Mouse (Mus musculus): Measurements from ENCODE around the gene Armh4.

DNA sequence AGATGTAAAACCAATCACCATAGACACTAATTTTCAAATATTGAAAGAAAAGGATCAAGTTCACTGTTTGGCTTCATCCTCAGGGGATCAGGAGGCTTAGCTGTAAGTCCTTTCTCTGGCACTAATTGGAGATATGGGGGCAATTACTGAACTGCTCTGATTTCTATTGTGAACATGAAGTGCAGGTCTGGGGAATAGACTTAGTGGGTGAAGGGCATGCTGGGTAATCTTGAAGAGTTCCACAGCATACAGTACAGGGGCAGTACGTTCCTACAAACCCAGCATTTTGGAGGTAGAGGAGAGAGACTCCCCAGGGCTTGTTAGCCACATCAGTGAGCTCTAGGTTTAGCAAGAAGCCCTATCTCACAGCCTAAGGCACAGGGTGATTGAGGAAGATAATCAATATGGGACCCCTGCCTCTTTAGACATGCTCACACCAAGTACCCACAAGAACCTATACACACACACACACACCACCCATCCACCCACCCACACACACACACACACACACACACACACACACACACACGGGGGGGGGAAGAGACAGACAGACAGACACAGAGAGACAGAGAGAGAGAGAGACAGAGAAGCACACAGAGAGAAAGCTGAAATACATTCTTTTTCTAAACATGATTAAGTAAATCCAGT lies 44.6 kb downstream of the Armh4 start:
- TF ChIP-seq CTCF (IDR thresholded peaks at IDR 0.05; ENCODE audit: low read depth) (no peak), EP300 (IDR thresholded peaks at IDR 0.05; ENCODE audit: low read depth) (no peak)
